Mouse (Mus musculus) forebrain, embryonic 11.5 days (tissue): ENCODE measurements around the gene Coro2a. TPM values are rescaled to one million over a fixed set of nuclear protein-coding genes. Genes with fewer than 3 reads are reported as not detected.

Source experiments
- ATAC-seq: fragments of 200-750 bp; cut with Nextera tagmentation; replicated peaks from 2 replicates; pipeline ENCODE4 v1.8.0; 2017; ENCODE audit warnings: moderate TSS enrichment; ENCODE audit not compliant: low FRiP score
- DNase-seq: peaks from one replicate; pipeline ENCODE4 v3.0.0-alpha.2; 2017; ENCODE audit warnings: low spot score
- H3K27ac ChIP-seq: fragments of 300-500 bp; sonication (generic); 2 replicates; pipeline ENCODE4 v1.5.1; 2014; ENCODE audit warnings: low read depth, low read length
- H3K27me3 ChIP-seq: fragments of 300-500 bp; sonication (generic); 2 replicates; pipeline ENCODE4 v1.6.1; 2014; ENCODE audit warnings: mild to moderate bottlenecking, low read length, mixed read lengths; ENCODE audit not compliant: control insufficient read depth, insufficient read depth
- H3K36me3 ChIP-seq: fragments of 300-500 bp; sonication (generic); 2 replicates; pipeline ENCODE4 v1.6.1; 2014; ENCODE audit warnings: mild to moderate bottlenecking, low read length, moderate library complexity, mixed read lengths; ENCODE audit not compliant: control insufficient read depth, insufficient read depth
- H3K4me1 ChIP-seq: fragments of 300-500 bp; sonication (generic); replicated peaks from 2 replicates; pipeline ENCODE4 v1.6.1; 2014; ENCODE audit warnings: low read length, mixed read lengths; ENCODE audit not compliant: control insufficient read depth, insufficient read depth
- H3K4me2 ChIP-seq: fragments of 300-500 bp; sonication (generic); 2 replicates; pipeline ENCODE4 v1.6.1; 2014; ENCODE audit warnings: low read depth, mild to moderate bottlenecking, low read length, moderate library complexity, mixed read lengths; ENCODE audit not compliant: severe bottlenecking
- H3K4me3 ChIP-seq: fragments of 300-500 bp; sonication (generic); 2 replicates; pipeline ENCODE4 v1.5.1; 2014; ENCODE audit warnings: low read depth, low read length
- H3K9ac ChIP-seq: fragments of 300-500 bp; sonication (generic); 2 replicates; pipeline ENCODE4 v1.6.1; 2014; ENCODE audit warnings: low read length
- H3K9me3 ChIP-seq: fragments of 300-500 bp; sonication (generic); 2 replicates; pipeline ENCODE4 v1.6.1; 2016; ENCODE audit warnings: low read length, mixed read lengths; ENCODE audit not compliant: control insufficient read depth
- WGBS: fragments of 180-500 bp; shearing (Covaris S2); extraction: QIAGEN DNeasy Blood & Tissue Kit; methylation state at CpG from one replicate; pipeline ENCODE4 v1.1.7; 2014; 5-methylcytosine and 5-hydroxymethylcytosine counted together
- polyA plus RNA-seq: library from polyadenylated mRNA; unstranded; fragments of >200 nt; fragmentation: Nextera tagmentation; extraction: Ambion mirVana; gene quantifications from 2 replicates; pipeline ENCODE4 v1.2.1, GENCODE M21; 2014

The Coro2a gene
- polyA plus RNA-seq, 1 experiment from 2014 or later, result 2.8 TPM

- H3K27ac ChIP-seq, result no peak overlapping the region
- no peak overlapping the region for H3K4me3 ChIP-seq
- peak overlapping the region; percentile 44; the same call in 1 of the 2 replicates for H3K4me2 ChIP-seq
- 81% methylated on average over 8 of the region's 8 CpGs for WGBS
- H3K27me3 ChIP-seq, result no peaks in the 10 kb centered on the region
- DNase-seq (no peak), ATAC-seq (no peak)
- H3K4me1 ChIP-seq, result no peaks in the 10 kb centered on the region
- H3K36me3 ChIP-seq, result no peaks in the 10 kb centered on the region
- no peaks in the 10 kb centered on the region for H3K9me3 ChIP-seq
- no peak overlapping the region for H3K9ac ChIP-seq
Measured at GRCm38 (mm10) chr4:46620946-46621345, 18.9 kb upstream of the Coro2a start.

- Histone ChIP-seq H3K9me3 (no peaks in the 10 kb centered on the region), H3K27me3 (no peaks in the 10 kb centered on the region), H3K27ac (no peak overlapping the region), H3K36me3 (no peaks in the 10 kb centered on the region), H3K4me2 (peak overlapping the region; percentile 44), H3K4me3 (peak overlapping the region; percentile 19; the same call in 1 of the 2 replicates), H3K9ac (peak overlapping the region; percentile 53), H3K4me1 (no peaks in the 10 kb centered on the region)
- peak; percentile 80 for DNase-seq
- ATAC-seq, result 0 out of 2 replicates have a peak, but pooled peaks have one; percentile 46
- 4% methylated on average over 23 of the region's 23 CpGs for WGBS
Measured at GRCm38 (mm10) chr4:46620330-46620729, 18.3 kb upstream of the Coro2a start.

- Histone ChIP-seq H3K27ac (no peak overlapping the region), H3K36me3 (no peaks in the 10 kb centered on the region), H3K9me3 (no peaks in the 10 kb centered on the region), H3K9ac (no peak overlapping the region), H3K4me2 (no peak overlapping the region), H3K27me3 (no peaks in the 10 kb centered on the region), H3K4me1 (no peaks in the 10 kb centered on the region), H3K4me3 (no peak overlapping the region)
- no peak for ATAC-seq
- DNase-seq, result no peak
- 62% methylated on average over 11 of the region's 11 CpGs for WGBS
Measured at GRCm38 (mm10) chr4:46618196-46618817, 16.3 kb upstream of the Coro2a start.

GRCm38 (mm10) chr4:46617408-46617807 lies 15.4 kb upstream of the Coro2a start:
- ATAC-seq, result 0 out of 2 replicates have a peak, but pooled peaks have one; percentile 12
- H3K36me3 ChIP-seq, result no peaks in the 10 kb centered on the region
- H3K4me1 ChIP-seq, result no peaks in the 10 kb centered on the region
- DNase-seq, result no peak
- H3K27ac ChIP-seq, result no peak overlapping the region
- 69% methylated on average over 6 of the region's 6 CpGs for WGBS
- no peak overlapping the region for H3K9ac ChIP-seq
- no peak overlapping the region for H3K4me3 ChIP-seq
- H3K27me3 ChIP-seq, result no peaks in the 10 kb centered on the region
- no peak overlapping the region for H3K4me2 ChIP-seq
- H3K9me3 ChIP-seq, result no peaks in the 10 kb centered on the region

- Histone ChIP-seq H3K4me1 (no peaks in the 10 kb centered on the region), H3K27me3 (no peaks in the 10 kb centered on the region), H3K4me2 (no peak overlapping the region), H3K9me3 (no peaks in the 10 kb centered on the region), H3K4me3 (no peak overlapping the region), H3K36me3 (no peaks in the 10 kb centered on the region), H3K9ac (no peak overlapping the region), H3K27ac (no peak overlapping the region)
- ATAC-seq (no peak), DNase-seq (no peak)
- 76% methylated on average over 9 of the region's 9 CpGs for WGBS
Measured at GRCm38 (mm10) chr4:46614641-46615040, 12.6 kb upstream of the Coro2a start.

GRCm38 (mm10) chr4:46613618-46614017 lies 11.6 kb upstream of the Coro2a start:
- Histone ChIP-seq H3K9me3 (no peaks in the 10 kb centered on the region), H3K4me2 (no peak overlapping the region), H3K9ac (no peak overlapping the region), H3K4me1 (no peaks in the 10 kb centered on the region), H3K27ac (no peak overlapping the region), H3K27me3 (no peaks in the 10 kb centered on the region), H3K4me3 (no peak overlapping the region), H3K36me3 (no peaks in the 10 kb centered on the region)
- 84% methylated on average over 12 of the region's 12 CpGs for WGBS
- ATAC-seq (no peak), DNase-seq (no peak)

- Histone ChIP-seq H3K4me2 (no peak overlapping the region), H3K9ac (no peak overlapping the region), H3K36me3 (no peaks in the 10 kb centered on the region), H3K27ac (no peak overlapping the region), H3K9me3 (no peaks in the 10 kb centered on the region), H3K4me3 (no peak overlapping the region), H3K4me1 (no peaks in the 10 kb centered on the region), H3K27me3 (no peaks in the 10 kb centered on the region)
- DNase-seq (peak; percentile 89), ATAC-seq (peak; percentile 34; the same call in 1 of the 2 replicates)
- 2% methylated on average over 4 of the region's 4 CpGs for WGBS
Measured at GRCm38 (mm10) chr4:46611181-46611580, 9.2 kb upstream of the Coro2a start.

GRCm38 (mm10) chr4:46607601-46608000 lies 5.6 kb upstream of the Coro2a start:
- 78% methylated on average over 3 of the region's 3 CpGs for WGBS
- Histone ChIP-seq H3K4me2 (no peak overlapping the region), H3K27me3 (no peaks in the 10 kb centered on the region), H3K9ac (no peak overlapping the region), H3K36me3 (no peaks in the 10 kb centered on the region), H3K4me3 (no peak overlapping the region), H3K4me1 (no peaks in the 10 kb centered on the region), H3K27ac (no peak overlapping the region), H3K9me3 (no peaks in the 10 kb centered on the region)
- no peak for ATAC-seq
- no peak for DNase-seq

GRCm38 (mm10) chr4:46605451-46605850 lies 3.4 kb upstream of the Coro2a start:
- no peaks in the 10 kb centered on the region; the same call in 1 of the 2 replicates for H3K4me1 ChIP-seq
- no peaks in the 10 kb centered on the region for H3K36me3 ChIP-seq
- H3K9ac ChIP-seq, result no peak overlapping the region
- no peak overlapping the region for H3K4me3 ChIP-seq
- DNase-seq (no peak), ATAC-seq (no peak)
- H3K4me2 ChIP-seq, result no peak overlapping the region
- H3K27me3 ChIP-seq, result peaks cover 13% of the 10 kb centered on the region
- H3K9me3 ChIP-seq, result no peaks in the 10 kb centered on the region
- H3K27ac ChIP-seq, result no peak overlapping the region
- WGBS, result 63% methylated on average over 11 of the region's 11 CpGs
